In the genomic region with DNA sequence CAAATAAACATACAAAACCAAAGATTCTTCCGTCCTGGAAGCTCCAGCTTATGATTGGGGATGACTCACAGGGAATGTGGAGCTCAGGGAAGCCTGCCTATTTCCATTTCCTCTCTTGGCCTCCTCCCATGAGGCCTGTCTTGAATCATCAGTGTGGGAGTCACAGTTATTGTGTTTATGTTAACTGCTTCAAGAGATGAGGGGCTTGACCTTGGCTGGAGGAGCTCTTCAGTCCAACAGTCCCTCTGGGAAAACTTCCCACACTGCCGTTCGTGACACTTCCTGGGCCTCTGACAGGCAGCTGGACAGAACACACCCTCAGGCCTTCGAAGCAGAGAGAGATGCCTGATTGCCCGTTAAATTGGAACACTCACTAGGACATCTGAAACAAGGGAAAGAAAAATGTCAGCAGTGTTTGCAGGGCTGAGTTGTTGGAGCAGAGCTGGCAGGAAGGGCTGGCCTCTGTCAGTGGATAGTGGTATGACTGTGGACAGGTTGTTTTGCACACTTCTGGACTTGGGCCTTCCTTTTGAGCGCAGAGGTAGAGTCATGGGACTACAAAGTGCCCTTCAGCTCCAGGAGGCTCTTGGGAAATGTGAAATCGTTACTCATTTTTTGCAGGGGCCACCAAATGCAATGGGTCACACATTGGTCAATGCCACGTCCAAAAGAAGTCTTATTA, we compare ENCODE assay signal across 8 mouse cellular contexts.
DNase-seq lines count a peak whose midpoint lies in the region; ATAC-seq lines count a peak whose summit lies in the region.

No protein-coding gene starts in this region.

- peak; percentile 4 for DNase-seq in embryo, embryonic 10.5 days (ENCODE audit: low spot score)
- DNase-seq in heart, postnatal 36 days: peak; percentile 41 to 46
- DNase-seq in skeletal muscle tissue, adult 2 months (ENCODE audit: low read depth, low spot score): peak; percentile 73
- no peak for DNase-seq in cerebellum, postnatal 14 days

- H3K4me1 ChIP-seq in hindbrain, embryonic 16.5 days (ENCODE audit: control insufficient read depth, insufficient read depth, low read depth, low read length): no peaks in the 10 kb centered on the region
- H3K4me1 ChIP-seq in hindbrain, embryonic 13.5 days (replicated peaks): no peaks in the 10 kb centered on the region
- H3K4me1 ChIP-seq in liver, embryonic 16.5 days (ENCODE audit: control insufficient read depth, low read depth, low read length): no peaks in the 10 kb centered on the region

- H3K27me3 ChIP-seq in hindbrain, embryonic 16.5 days (replicated peaks; ENCODE audit: control insufficient read depth, insufficient read depth, low read length): no peaks in the 10 kb centered on the region
- no peaks in the 10 kb centered on the region for H3K27me3 ChIP-seq in hindbrain, embryonic 13.5 days
- H3K27me3 ChIP-seq in liver, embryonic 16.5 days (ENCODE audit: control insufficient read depth, insufficient read depth, low read depth, low read length): no peaks in the 10 kb centered on the region

- no peaks in the 10 kb centered on the region for H3K9me3 ChIP-seq in hindbrain, embryonic 16.5 days (ENCODE audit: control insufficient read depth, low read length)
- no peaks in the 10 kb centered on the region for H3K9me3 ChIP-seq in hindbrain, embryonic 13.5 days
- no peaks in the 10 kb centered on the region for H3K9me3 ChIP-seq in liver, embryonic 16.5 days (replicated peaks; ENCODE audit: control insufficient read depth, low read length)

- H3K9ac ChIP-seq in hindbrain, embryonic 16.5 days (ENCODE audit: low read depth, low read length): no peak overlapping the region
- no peak overlapping the region for H3K9ac ChIP-seq in hindbrain, embryonic 13.5 days
- H3K9ac ChIP-seq in liver, embryonic 16.5 days (ENCODE audit: low read depth, low read length): no peak overlapping the region

- no peak overlapping the region for H3K27ac ChIP-seq in hindbrain, embryonic 16.5 days (ENCODE audit: low read depth, low read length)
- H3K27ac ChIP-seq in hindbrain, embryonic 13.5 days: no peak overlapping the region
- no peak overlapping the region for H3K27ac ChIP-seq in liver, embryonic 16.5 days (ENCODE audit: low read length)

- ATAC-seq in hindbrain, embryonic 16.5 days: peak; percentile 27; the same call in 1 of the 2 replicates
- no peak for ATAC-seq in hindbrain, embryonic 13.5 days (ENCODE audit: low FRiP score)
- peak; percentile 30; the same call in 1 of the 2 replicates for ATAC-seq in liver, embryonic 16.5 days (ENCODE audit: low read depth)
- ATAC-seq in megakaryocyte, adult 5-6 weeks (ENCODE audit: poor library complexity, severe bottlenecking): no peak

- WGBS in hindbrain, embryonic 16.5 days: 64% methylated on average over 8 of the region's 8 CpGs
- 64% methylated on average over 8 of the region's 8 CpGs for WGBS in hindbrain, embryonic 13.5 days
- WGBS in liver, embryonic 16.5 days (ENCODE audit: insufficient replicate concordance): 42% methylated on average over 8 of the region's 8 CpGs

- no peak overlapping the region for H3K4me2 ChIP-seq in hindbrain, embryonic 16.5 days (ENCODE audit: low read length)
- H3K4me2 ChIP-seq in hindbrain, embryonic 13.5 days: no peak overlapping the region
- H3K4me2 ChIP-seq in liver, embryonic 16.5 days (ENCODE audit: low read depth, low read length): no peak overlapping the region

- no peak overlapping the region for H3K4me3 ChIP-seq in hindbrain, embryonic 16.5 days (ENCODE audit: low read length)
- H3K4me3 ChIP-seq in hindbrain, embryonic 13.5 days: no peak overlapping the region
- no peak overlapping the region for H3K4me3 ChIP-seq in liver, embryonic 16.5 days (ENCODE audit: low read depth, low read length)

- intact Hi-C loops in heart, postnatal 36 days (cut with DNase I): loop anchor here (5.0 kb wide), 1 partner anchor 179 kb away; no protein-coding TSS in a partner anchor

- no peaks in the 10 kb centered on the region for H3K36me3 ChIP-seq in hindbrain, embryonic 16.5 days (ENCODE audit: control insufficient read depth, insufficient read depth, low read length)
- H3K36me3 ChIP-seq in hindbrain, embryonic 13.5 days: no peaks in the 10 kb centered on the region
- no peaks in the 10 kb centered on the region for H3K36me3 ChIP-seq in liver, embryonic 16.5 days (ENCODE audit: control insufficient read depth, insufficient read depth)

Comparison
In these comparisons a context has a peak if more than half of its experiments do, and no peak if none do; other contexts are left out.
1. ATAC-seq: peak in hindbrain, embryonic 16.5 days (single experiment) and liver, embryonic 16.5 days (single experiment); none in hindbrain, embryonic 13.5 days (single experiment) and megakaryocyte, adult 5-6 weeks (single experiment).
2. DNase-seq: peak in embryo, embryonic 10.5 days (single experiment), heart, postnatal 36 days (2 of 2) and skeletal muscle tissue, adult 2 months (single experiment); none in cerebellum, postnatal 14 days (0 of 2).